Comparison of ENCODE assay signal across 25 mouse cellular contexts in the genomic region with DNA sequence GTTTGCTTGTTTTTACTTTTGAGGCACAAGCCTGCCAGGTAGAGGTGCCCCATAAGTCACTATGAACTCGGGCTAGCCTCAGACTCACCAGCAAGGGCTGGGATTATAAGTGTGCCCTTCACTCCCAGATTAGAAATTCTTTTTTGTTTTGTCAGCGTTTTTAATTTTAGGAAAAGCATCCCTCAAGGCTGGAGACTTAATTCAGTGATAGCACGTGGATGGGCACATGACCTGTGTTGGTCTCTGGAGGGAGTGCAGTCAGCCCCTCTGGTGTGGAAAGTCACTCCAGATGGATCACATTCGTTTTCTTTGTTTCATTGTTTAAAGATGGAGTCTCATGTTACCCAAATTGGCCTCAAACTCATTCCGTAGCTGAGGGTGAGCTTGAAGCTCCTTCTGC.
"Had no signal": no experiment of that assay in that cellular context is flagged by ENCODE, and none has a peak within 500 bp of the region (broad histone marks: within the 10 kb centered on the region; RNA-seq: fewer than 3 reads in every experiment).

No protein-coding gene starts in this region.

- DNase-seq: cerebellum, adult 8-10 months; cerebellum, adult 9-10 months; cerebellum, adult 9-11 months; cerebellum, postnatal 10 days; cerebellum, postnatal 14 days; cerebellum, postnatal 25 days; cerebellum, postnatal 36 days; embryo, embryonic 11 days; forebrain, postnatal 0 days; gastrocnemius, adult 2 months; gastrocnemius, postnatal 10 days; gastrocnemius, postnatal 14 days; gastrocnemius, postnatal 25 days; gastrocnemius, postnatal 36 days; heart, adult 18-20 months; heart, adult 2 months had no signal

- H3K4me3 ChIP-seq: embryonic facial prominence, embryonic 10.5 days; embryonic facial prominence, embryonic 12.5 days; embryonic facial prominence, embryonic 13.5 days; embryonic facial prominence, embryonic 15.5 days; erythroblast, embryonic 14.5 days; forebrain, embryonic 10.5 days; forebrain, embryonic 12.5 days; forebrain, embryonic 13.5 days; forebrain, embryonic 15.5 days; gastrocnemius, adult 2 months; heart, adult 2 months had no signal

- H3K27ac ChIP-seq: embryonic facial prominence, embryonic 10.5 days; embryonic facial prominence, embryonic 12.5 days; embryonic facial prominence, embryonic 13.5 days; embryonic facial prominence, embryonic 15.5 days; forebrain, embryonic 10.5 days; forebrain, embryonic 12.5 days; forebrain, embryonic 13.5 days; forebrain, embryonic 15.5 days; gastrocnemius, adult 2 months; heart, adult 2 months had no signal

- H3K4me1 ChIP-seq: embryonic facial prominence, embryonic 10.5 days; embryonic facial prominence, embryonic 15.5 days; forebrain, embryonic 12.5 days; forebrain, embryonic 13.5 days; forebrain, embryonic 15.5 days had no signal

- H3K36me3 ChIP-seq: embryonic facial prominence, embryonic 10.5 days; embryonic facial prominence, embryonic 12.5 days; embryonic facial prominence, embryonic 13.5 days; forebrain, embryonic 10.5 days; forebrain, embryonic 12.5 days; forebrain, embryonic 15.5 days had no signal

- H3K9me3 ChIP-seq: embryonic facial prominence, embryonic 10.5 days; embryonic facial prominence, embryonic 12.5 days; embryonic facial prominence, embryonic 13.5 days; embryonic facial prominence, embryonic 15.5 days; forebrain, embryonic 10.5 days; forebrain, embryonic 12.5 days; forebrain, embryonic 13.5 days; forebrain, embryonic 15.5 days had no signal

- H3K4me2 ChIP-seq: embryonic facial prominence, embryonic 12.5 days; embryonic facial prominence, embryonic 13.5 days; embryonic facial prominence, embryonic 15.5 days; forebrain, embryonic 12.5 days; forebrain, embryonic 13.5 days; forebrain, embryonic 15.5 days had no signal

- H3K27me3 ChIP-seq: embryonic facial prominence, embryonic 12.5 days; embryonic facial prominence, embryonic 13.5 days; embryonic facial prominence, embryonic 15.5 days; forebrain, embryonic 12.5 days; forebrain, embryonic 13.5 days; forebrain, embryonic 15.5 days had no signal

- H3K9ac ChIP-seq: embryonic facial prominence, embryonic 12.5 days; embryonic facial prominence, embryonic 13.5 days; embryonic facial prominence, embryonic 15.5 days; forebrain, embryonic 12.5 days; forebrain, embryonic 13.5 days; forebrain, embryonic 15.5 days; forebrain, postnatal 0 days had no signal
